Mouse (Mus musculus) right cerebral cortex, postnatal 10 days (tissue): ENCODE data around the gene Alk.

Experiments
- DNase-seq, 2 experiments: peaks; one replicate each; pipeline ENCODE4 v3.0.0; 2021; ENCODE audit warnings: low spot score in 2 of 2

Gene Alk

DNA sequence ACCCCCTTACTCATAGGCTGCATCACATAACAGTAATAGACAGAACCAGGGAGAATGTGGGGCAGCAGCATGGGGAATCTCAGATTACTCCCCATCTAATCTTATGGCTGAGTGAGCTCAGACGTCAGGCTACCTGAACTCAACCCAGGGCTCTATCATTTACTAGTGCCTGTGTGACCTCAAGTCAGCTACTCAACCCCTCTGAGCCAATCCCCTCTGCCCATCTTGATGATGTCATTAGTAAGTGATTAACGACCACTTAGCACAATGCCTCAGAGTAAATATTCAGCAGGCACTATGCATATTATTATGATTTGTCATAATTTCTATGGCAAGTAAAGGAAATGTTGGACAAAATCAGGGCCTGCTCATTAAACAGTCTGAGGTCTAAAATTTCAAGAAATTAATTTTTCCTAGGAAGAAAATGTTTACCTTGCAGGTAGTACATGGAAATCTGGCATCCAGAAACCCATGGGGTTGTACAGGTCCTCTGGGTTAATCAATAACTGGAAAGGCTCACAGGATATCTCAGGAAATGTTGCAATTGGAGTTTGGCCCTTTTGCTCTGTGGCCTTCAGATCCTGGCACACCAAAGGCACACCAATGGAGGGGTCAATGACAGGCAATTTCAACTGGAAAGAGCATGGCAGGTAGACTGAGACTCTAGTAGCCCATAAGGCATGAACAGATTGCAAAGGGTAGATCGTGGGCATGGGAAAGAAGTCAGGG is 204.9 kb downstream of the Alk start:
- DNase-seq = no peak

DNA sequence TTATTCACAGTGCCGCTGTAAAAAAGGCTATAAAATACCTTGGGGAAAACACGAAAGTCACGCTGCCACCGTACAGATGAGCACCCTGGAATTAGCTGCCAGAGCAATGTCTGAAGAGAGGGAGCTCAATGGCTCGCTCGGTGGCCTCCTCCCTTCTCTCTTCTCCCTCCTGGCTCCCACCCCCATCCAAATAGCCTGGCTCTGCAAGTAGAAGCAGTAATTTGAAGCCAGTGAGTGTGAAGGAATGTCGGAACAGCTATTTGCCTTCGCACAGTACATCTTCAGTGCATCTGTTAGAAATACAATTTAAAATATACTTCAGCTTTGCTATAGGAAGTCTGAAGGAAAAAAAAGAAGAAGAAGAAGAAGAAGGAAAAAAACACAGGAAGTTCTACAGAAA is 208.5 kb downstream of the Alk start:
- DNase-seq = no peak

DNA sequence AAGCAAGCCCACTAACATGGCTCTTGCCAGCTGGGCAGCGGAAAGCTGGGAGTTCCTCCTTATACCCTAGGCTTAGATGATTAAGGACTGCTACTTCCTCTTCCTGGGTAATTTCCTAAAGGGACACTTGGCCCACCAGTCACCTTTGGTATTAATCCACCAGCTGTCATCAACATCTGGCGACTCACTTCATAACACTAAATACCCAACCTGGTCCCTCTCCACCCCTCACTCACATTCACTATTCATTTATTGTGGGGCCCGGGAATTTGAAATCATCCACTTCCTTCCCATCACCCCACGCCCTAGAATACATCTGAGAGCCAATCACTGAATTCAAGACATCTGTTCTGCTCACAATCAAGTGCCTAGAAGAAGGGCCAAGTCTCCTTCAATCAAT is 235.4 kb downstream of the Alk start:
- no peak for DNase-seq

DNA sequence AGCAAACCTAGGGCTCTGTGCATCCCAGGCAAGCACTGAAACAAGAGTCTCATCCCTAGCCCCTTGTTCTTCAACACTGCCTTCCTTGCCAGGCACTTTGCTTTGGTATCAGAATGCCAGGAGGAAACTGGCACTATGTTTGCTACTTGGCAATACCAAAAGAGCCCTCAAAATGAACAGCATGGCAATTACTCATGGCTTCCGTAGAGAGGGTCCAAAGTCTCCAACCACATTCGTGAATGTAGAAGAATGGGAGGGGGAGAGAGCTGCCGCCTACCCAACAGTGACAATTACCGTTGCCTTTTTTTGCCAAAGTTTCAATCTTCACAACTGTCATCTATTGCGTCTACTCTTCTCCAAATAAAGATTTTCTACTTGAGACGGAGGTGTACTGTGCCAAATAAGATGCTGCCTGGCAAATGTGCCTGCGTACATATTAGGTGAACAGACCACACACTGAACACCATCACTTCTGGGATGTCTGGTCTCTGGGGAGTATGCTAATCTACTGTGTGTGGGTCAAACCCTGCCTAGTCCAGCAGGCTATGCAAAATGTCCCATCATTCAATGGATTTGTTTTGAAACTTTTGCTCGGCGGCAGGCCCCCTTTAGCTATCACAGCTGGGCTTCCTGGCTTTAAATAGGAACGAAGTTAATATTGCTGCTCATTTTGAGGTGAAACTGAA is 241.5 kb downstream of the Alk start:
- peak; percentile 26 to 35 for DNase-seq

GRCm38 (mm10) chr17:72361961-72362360 is 242.5 kb downstream of the Alk start:
- DNase-seq = no peak

DNA sequence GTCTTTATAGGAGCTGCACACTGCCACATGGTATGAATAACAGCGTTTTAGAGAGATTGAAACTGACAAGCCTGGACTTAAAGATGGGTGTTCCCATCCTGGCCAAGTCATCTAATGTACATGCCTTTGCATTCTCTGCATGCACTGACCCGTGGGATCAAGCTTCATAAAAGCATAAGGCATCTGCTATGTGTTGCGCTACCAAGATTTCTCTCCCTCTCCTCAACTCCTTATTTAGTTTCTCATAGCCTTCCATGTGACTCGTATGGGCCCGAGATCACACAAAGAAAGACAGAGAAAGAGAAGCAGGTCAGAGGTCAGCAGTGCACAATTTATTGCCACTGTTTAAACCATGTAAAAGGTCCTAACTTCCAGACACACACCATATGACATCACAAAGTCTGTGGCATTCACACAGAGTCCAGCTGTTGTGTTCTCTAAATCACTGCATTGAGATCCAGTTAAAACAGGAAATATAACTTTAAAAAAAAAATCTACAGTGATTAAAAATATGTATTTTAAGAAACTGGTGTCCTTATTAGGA is 247.6 kb downstream of the Alk start:
- DNase-seq = no peak

- DNase-seq = no peak
Measured at GRCm38 (mm10) chr17:72339437-72339836, 265.0 kb downstream of the Alk start.

GRCm38 (mm10) chr17:72332909-72333308 is 271.5 kb downstream of the Alk start:
- peak in 1 of 2 experiments; percentile 25 for DNase-seq

DNA sequence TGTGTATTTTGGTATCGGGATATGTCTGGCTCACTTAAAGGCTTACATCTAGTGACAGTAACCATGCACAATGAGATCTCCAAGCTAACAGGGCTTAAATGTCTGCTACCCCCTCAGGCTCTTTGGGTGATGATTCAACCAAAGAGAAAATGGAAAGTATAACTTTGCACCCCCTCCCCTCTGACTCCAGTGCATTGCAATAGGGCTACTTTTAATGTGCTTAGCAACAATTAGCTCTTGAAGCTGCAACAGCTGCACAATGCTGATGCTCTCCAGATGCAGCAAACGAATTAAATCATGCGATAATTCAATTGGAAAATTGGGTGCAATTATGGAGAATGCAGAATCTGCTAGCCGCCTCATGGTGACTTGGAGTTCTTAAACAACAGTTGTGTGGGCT is 278.5 kb downstream of the Alk start:
- no peak for DNase-seq

DNA sequence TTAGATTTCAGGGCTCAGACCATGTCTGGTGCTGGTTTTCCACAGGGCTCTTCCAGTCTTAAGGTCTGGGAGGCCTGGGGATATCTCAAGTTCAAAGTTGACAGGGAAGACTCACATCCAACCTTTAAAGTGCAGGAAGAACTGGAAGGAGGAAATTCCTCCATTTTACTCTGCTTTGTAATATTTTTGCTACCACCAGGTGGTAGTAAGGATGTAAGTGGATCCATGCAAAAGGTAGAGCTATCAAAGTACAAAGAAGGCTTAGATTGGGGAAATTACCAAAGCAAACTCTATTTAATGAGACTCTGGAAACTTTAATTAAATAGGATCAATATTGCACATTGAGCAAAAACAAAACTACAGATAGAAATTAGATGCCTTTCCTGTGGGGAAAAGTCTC is 284.9 kb downstream of the Alk start:
- no peak for DNase-seq

DNA sequence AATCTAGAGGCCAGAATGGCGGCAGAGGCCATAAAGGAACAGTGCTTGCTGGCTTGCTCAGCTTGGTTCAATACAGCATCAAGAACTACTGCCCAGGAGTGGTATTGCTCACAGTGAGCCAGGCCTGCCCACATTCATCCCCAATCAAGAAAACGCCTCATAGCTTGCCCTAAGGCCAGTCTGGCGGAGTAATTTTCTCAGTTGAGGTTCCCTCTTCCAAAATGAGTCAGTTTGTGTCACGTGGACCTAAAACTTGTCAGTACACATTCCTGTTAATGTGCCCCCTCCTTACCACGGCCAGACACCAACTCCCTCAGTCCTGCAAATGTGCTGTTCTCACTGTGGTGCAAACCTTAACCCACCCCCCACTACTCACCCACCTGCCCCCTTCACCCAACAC is 304.8 kb downstream of the Alk start:
- no peak for DNase-seq

- DNase-seq = no peak
Measured at GRCm38 (mm10) chr17:72296349-72296748, 308.1 kb downstream of the Alk start.

GRCm38 (mm10) chr17:72293267-72293580 is 311.2 kb downstream of the Alk start:
- DNase-seq = no peak

DNA sequence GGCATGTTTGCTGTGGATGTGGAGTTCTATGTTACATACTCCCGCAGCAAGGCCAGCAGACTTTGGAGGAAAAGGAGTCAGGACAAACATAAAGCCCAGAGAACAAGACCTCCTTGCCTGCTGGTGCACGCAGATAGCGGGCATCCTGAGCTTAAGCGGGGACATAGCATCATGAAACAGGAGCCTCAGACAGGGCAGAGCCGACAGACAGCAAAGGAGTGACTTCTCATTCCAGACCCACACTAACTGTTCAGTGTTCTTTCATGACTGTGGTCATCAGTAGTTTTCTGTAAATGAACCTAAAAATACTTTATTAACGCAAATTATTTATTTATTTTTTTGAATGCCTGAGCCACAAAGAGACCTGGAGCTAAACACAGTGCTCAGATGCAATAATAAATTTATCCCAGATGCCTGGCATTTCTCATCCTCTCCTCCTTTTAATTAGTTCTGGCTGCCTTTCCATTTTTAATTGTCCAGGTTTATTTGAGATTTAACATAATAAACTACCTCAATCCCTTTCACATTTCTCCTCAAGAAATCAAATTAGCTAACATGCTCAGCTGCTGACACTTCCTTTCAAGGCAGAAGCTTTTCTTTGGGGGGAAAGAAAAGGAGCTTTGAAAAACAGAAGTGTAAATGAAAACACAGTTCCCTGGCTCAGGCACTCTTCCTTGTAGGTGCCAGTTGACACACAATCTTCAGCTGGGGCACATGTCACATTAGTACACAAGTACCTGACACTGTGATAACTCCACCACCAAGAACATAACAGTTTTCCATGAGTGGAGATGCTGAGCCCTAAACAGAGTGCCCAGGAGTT is 311.8 kb downstream of the Alk start:
- no peak for DNase-seq

- DNase-seq = no peak
Measured at GRCm38 (mm10) chr17:72285961-72286360, 318.5 kb downstream of the Alk start.

GRCm38 (mm10) chr17:72278296-72278695 is 326.1 kb downstream of the Alk start:
- no peak for DNase-seq

- DNase-seq = no peak
Measured at GRCm38 (mm10) chr17:72276778-72277177, 327.6 kb downstream of the Alk start.

DNA sequence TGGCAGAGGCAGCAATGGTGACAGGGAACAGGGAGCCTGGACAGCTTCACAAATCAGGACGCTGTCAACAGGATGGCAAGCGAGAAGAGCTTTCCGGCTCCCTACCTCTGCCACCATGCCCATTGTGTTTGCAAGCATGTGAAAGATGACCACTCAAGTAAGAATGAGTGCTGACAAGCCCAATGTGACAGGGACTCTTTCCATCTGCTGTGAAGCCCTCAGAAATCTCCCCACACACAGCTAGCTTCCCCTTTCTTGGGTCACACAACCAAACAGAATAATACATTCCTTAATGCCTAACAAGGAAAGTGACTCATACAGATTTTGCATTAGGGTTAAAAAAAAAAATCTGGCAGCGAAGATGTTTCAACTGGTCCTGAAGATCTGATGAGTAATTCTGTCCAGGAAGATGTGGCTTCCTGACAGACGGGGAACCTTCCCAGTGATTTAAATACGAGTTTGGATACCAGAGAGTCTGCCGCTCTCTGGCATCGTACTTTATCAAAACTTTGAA is 329.0 kb downstream of the Alk start:
- DNase-seq = no peak

DNA sequence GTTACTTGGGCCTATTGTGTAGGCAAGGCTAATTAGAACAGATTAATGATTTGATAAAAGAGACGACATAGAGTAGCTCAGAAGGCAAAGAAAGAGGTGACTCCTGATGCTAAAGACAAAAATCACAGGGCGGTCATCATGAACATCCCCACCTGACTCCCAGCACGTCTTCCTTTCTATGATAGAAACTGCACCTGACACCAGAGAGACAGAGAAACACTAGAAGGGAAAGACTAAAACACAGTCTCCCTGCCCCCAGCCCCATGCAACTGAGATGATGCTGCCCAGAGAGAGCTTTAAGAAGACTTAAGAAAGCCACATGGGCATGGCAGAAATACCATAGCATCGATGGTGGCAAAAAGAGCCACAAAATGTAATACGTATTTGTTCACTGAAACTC is 330.2 kb downstream of the Alk start:
- DNase-seq = no peak

DNA sequence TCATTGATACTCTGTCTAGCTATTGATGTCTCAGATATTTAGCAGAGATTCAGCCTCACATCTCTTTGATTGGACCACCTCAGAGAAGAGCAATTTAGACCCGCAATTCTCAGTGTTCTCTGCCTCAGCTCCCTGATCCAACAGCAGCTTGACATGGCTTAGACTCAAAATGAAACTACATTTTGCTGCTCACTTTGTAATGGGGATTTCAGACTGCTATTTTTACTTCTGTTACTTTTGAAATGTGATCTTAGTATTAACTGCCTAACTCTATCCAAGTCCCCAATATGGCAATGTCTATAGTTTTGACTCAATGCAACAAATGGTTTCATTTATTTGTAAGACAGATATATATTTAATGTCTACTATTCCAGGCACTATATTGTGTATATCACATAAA is 332.8 kb downstream of the Alk start:
- DNase-seq = no peak

GRCm38 (mm10) chr17:72268529-72268928 is 335.9 kb downstream of the Alk start:
- DNase-seq = no peak
